Mouse (Mus musculus): ENCODE results near the gene Hoxb6. TPM values are rescaled to one million over a fixed set of nuclear protein-coding genes. Genes with fewer than 3 reads are reported as not detected.

Hoxb6 gene
- total and polyA plus RNA-seq, 2 experiments: 0.15 TPM; not detected in 1

DNA sequence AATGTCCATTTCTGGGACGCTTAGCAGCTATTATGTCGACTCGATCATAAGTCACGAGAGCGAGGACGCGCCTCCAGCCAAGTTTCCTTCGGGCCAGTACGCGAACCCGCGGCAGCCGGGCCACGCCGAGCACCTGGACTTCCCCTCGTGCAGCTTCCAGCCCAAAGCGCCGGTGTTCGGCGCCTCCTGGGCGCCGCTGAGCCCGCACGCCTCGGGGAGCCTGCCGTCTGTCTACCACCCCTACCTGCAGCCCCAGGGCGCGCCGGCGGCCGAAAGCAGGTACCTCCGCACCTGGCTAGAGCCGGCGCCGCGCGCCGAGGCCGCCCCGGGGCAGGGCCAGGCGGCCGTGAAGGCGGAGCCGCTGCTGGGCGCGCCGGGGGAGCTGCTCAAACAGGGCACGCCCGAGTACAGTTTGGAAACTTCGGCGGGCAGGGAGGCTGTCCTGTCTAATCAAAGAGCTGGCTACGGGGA is 20.7 kb upstream of the Hoxb6 start:
- Histone ChIP-seq H3K4me1 (ENCODE audit: control insufficient read depth, insufficient read depth, low read length) (peaks cover 2% of the 10 kb centered on the region; the same call in 1 of the 2 replicates), H3K4me3 (ENCODE audit: insufficient read depth, low read depth, low read length) (no peak overlapping the region), H3K27me3 (ENCODE audit: control insufficient read depth, insufficient read depth, low read length) (peaks cover 42% of the 10 kb centered on the region), H3K79me2 (ENCODE audit: control insufficient read depth, insufficient read depth, low read length) (no peaks in the 10 kb centered on the region), H3K9ac (ENCODE audit: low read depth, low read length) (no peak overlapping the region), H3K27ac (replicated peaks; ENCODE audit: insufficient read depth, low read depth, low read length) (no peak overlapping the region), H3K36me3 (ENCODE audit: control insufficient read depth, insufficient read depth, low read length) (no peaks in the 10 kb centered on the region)
- WGBS: 2% methylated on average over 52 of the region's 52 CpGs
- TF ChIP-seq CTCF (IDR thresholded peaks at IDR 0.05; ENCODE audit: low read depth, low read length) (no peak), POLR2A (IDR thresholded peaks at IDR 0.05; ENCODE audit: extremely low read depth, insufficient read depth, low read length) (no peak)
- no peak for DNase-seq (ENCODE audit: extremely low read depth, low read depth, low spot score)

DNA sequence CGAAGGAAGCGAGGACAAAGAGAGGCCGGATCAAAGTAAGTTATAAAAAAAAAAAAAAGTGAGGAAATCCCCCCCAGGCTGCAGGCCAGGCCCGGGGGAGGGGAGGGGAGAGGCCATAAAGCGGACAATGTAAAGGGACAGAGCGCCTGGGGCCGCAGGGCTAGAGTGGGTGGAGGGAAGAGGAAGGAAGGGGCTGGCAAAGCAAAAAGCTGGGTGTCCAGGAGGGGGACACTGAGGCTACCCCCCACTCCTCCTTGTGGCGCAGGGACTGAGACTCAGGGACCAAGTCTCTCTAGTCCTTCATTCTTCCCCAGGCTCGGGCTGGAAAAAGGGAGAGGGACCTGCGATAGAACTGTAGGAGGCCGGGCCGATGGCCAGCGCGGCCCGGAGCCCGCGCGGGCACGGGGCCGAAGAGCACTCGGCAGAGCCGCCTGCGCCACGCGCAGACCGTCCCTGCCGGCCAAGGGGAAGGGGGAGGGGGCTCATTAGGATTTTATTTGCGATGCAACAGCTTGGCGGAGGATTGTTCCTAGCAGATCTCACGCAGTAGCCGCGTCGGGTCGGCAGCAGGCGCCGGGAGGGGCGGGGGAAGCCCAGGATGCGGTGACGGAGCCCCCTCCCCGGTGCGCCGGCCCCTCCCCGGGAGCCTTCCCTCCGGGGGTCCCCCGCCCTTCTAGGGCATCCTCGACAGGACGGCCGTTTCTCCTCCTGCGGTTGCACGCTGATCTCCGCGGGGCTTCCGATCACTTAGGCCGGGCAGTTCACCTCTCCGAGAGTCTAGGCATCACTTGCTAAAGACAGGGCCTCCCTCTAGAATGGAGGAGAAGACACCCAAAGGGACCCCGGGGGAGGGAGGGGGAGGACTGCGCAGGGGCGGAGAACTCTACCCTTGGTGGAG is 20.0 kb upstream of the Hoxb6 start:
- DNase-seq (ENCODE audit: extremely low read depth, low read depth, low spot score): no peak
- Histone ChIP-seq H3K36me3 (ENCODE audit: control insufficient read depth, insufficient read depth, low read length) (no peaks in the 10 kb centered on the region), H3K4me3 (ENCODE audit: insufficient read depth, low read depth, low read length) (no peak overlapping the region), H3K27ac (replicated peaks; ENCODE audit: insufficient read depth, low read depth, low read length) (no peak overlapping the region), H3K79me2 (ENCODE audit: control insufficient read depth, insufficient read depth, low read length) (no peaks in the 10 kb centered on the region), H3K9ac (ENCODE audit: low read depth, low read length) (no peak overlapping the region), H3K4me1 (ENCODE audit: control insufficient read depth, insufficient read depth, low read length) (peaks cover 2% of the 10 kb centered on the region; the same call in 1 of the 2 replicates), H3K27me3 (ENCODE audit: control insufficient read depth, insufficient read depth, low read length) (peaks cover 37% of the 10 kb centered on the region)
- no peak for TF ChIP-seq CTCF (IDR thresholded peaks at IDR 0.05; ENCODE audit: low read depth, low read length)
- no peak for TF ChIP-seq POLR2A (IDR thresholded peaks at IDR 0.05; ENCODE audit: extremely low read depth, insufficient read depth, low read length)
- 4% methylated on average over 58 of the region's 58 CpGs for WGBS

DNA sequence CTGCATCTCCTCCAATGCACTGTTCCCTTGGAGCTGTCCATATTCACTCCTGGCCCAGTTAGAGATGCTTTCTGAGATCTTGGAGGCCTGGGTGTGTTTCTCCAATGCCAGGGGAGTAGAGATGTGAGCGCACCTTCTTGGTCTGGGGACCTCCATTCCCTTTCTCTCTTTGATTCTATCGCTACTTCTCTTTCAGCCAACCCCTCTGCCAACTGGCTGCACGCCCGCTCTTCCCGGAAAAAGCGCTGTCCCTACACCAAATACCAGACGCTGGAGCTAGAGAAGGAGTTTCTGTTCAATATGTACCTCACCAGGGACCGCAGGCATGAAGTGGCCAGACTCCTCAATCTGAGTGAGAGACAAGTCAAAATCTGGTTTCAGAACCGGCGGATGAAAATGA is 17.8 kb upstream of the Hoxb6 start:
- TF ChIP-seq POLR2A (IDR thresholded peaks at IDR 0.05; ENCODE audit: extremely low read depth, insufficient read depth, low read length): no peak
- H3K36me3 ChIP-seq (ENCODE audit: control insufficient read depth, insufficient read depth, low read length): no peaks in the 10 kb centered on the region
- 9% methylated on average over 10 of the region's 10 CpGs for WGBS
- peaks cover 40% of the 10 kb centered on the region for H3K27me3 ChIP-seq (ENCODE audit: control insufficient read depth, insufficient read depth, low read length)
- no peaks in the 10 kb centered on the region for H3K79me2 ChIP-seq (ENCODE audit: control insufficient read depth, insufficient read depth, low read length)
- DNase-seq (ENCODE audit: extremely low read depth, low read depth, low spot score): no peak
- no peak overlapping the region for H3K9ac ChIP-seq (ENCODE audit: low read depth, low read length)
- no peak overlapping the region for H3K4me3 ChIP-seq (ENCODE audit: insufficient read depth, low read depth, low read length)
- no peak overlapping the region for H3K27ac ChIP-seq (replicated peaks; ENCODE audit: insufficient read depth, low read depth, low read length)
- H3K4me1 ChIP-seq (ENCODE audit: control insufficient read depth, insufficient read depth, low read length): peaks cover 2% of the 10 kb centered on the region; the same call in 1 of the 2 replicates

DNA sequence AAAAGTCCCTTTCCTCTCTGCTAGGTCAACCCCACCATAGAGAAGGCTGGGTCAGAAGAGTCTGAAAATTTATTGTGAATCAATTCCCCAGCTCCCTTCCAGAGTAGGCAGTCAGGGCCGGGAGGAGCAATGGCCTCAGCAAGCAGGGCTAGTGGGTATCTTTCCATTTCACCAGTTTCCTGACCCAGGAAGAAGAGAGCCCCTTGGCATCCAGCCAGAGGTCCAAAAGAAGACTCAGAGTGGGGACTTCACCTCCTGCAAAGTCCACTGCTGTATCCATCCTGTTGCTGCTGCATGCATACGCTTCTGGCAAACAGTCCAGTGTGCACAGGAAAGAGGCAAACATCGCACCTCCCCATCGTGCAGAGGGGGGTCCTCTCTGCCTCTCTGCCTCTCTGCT is 16.4 kb upstream of the Hoxb6 start:
- peaks cover 34% of the 10 kb centered on the region for H3K27me3 ChIP-seq (ENCODE audit: control insufficient read depth, insufficient read depth, low read length)
- no peak overlapping the region for H3K27ac ChIP-seq (replicated peaks; ENCODE audit: insufficient read depth, low read depth, low read length)

DNA sequence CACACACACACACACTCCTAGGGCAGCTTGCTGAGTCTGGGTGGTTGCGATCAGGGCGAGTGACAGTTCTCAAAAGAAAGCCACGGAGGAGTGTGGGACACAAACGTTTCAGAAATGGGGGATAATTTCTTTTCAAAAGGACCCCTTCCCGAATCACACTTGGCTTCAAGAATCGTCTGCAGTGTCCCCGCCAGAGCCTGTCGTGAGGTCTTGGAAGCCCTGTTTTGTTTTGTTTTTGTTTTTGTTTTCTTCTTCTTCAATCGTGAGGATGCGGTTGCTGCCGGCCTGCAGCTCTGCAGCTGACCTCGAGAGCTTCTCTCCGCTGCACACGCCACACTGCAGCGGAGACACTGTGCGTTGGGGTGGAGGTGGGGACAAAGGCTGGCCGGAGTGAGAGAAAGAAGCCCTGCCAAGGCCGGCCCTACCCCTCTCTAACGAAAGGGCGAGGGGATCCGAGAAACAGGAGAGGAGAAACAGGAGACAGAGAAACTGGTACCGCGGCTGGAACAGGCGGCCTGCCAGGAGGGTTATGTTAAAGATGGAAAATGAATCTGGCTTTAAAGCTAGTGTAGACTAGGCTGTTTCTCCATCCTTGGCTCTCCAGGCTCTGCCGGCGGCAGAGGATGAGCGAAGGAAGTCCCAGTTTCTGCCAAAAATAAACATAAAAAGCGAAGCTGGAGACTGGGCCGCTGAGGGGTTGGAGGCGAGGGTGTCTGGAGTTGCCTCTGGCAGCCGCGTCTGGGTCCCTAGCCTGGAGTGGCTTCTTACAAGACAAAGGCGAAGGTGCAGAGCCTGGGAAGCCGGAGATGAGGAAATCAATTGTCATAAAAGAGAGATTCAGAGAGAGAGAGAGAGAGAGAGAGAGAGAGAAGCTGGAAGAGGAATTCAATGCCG is 14.9 kb upstream of the Hoxb6 start:
- Histone ChIP-seq H3K4me1 (ENCODE audit: control insufficient read depth, insufficient read depth, low read length) (no peaks in the 10 kb centered on the region), H3K79me2 (ENCODE audit: control insufficient read depth, insufficient read depth, low read length) (no peaks in the 10 kb centered on the region), H3K27ac (replicated peaks; ENCODE audit: insufficient read depth, low read depth, low read length) (no peak overlapping the region), H3K27me3 (ENCODE audit: control insufficient read depth, insufficient read depth, low read length) (peaks cover 28% of the 10 kb centered on the region), H3K4me3 (ENCODE audit: insufficient read depth, low read depth, low read length) (no peak overlapping the region), H3K9ac (ENCODE audit: low read depth, low read length) (no peak overlapping the region), H3K36me3 (ENCODE audit: control insufficient read depth, insufficient read depth, low read length) (no peaks in the 10 kb centered on the region)
- no peak for TF ChIP-seq CTCF (IDR thresholded peaks at IDR 0.05; ENCODE audit: low read depth, low read length)
- TF ChIP-seq POLR2A (IDR thresholded peaks at IDR 0.05; ENCODE audit: extremely low read depth, insufficient read depth, low read length): no peak
- 6% methylated on average over 35 of the region's 35 CpGs for WGBS
- no peak for DNase-seq (ENCODE audit: extremely low read depth, low read depth, low spot score)

More for the DNA sequence above, 16.4 kb upstream of the Hoxb6 start:
- 0 out of 2 replicates have a peak, but pooled peaks cover 2% of the 10 kb centered on the region for H3K4me1 ChIP-seq (ENCODE audit: control insufficient read depth, insufficient read depth, low read length)
- H3K79me2 ChIP-seq (ENCODE audit: control insufficient read depth, insufficient read depth, low read length): no peaks in the 10 kb centered on the region
- no peak overlapping the region for H3K9ac ChIP-seq (ENCODE audit: low read depth, low read length)
- no peak overlapping the region for H3K4me3 ChIP-seq (ENCODE audit: insufficient read depth, low read depth, low read length)
- no peaks in the 10 kb centered on the region for H3K36me3 ChIP-seq (ENCODE audit: control insufficient read depth, insufficient read depth, low read length)
- DNase-seq (ENCODE audit: extremely low read depth, low read depth, low spot score): no peak
- TF ChIP-seq POLR2A (IDR thresholded peaks at IDR 0.05; ENCODE audit: extremely low read depth, insufficient read depth, low read length) (no peak), CTCF (IDR thresholded peaks at IDR 0.05; ENCODE audit: low read depth, low read length) (no peak)
- 11% methylated on average over 4 of the region's 4 CpGs for WGBS

Measured in liver, adult 2 months (tissue).